Mouse (Mus musculus) ES-Bruce4 (cell line): ENCODE measurements around the gene Metap1d. TPM values are rescaled to one million over a fixed set of nuclear protein-coding genes. Genes with fewer than 3 reads are reported as not detected.
A peak's percentile ranks its signal among the peaks of the same experiment; 100 is the strongest.

Experiments used
- H3K27ac ChIP-seq: 2 replicates; pipeline ENCODE4 v1.5.1; 2012; ENCODE audit warnings: low read length, inconsistent platforms; ENCODE audit not compliant: insufficient read depth
- H3K27me3 ChIP-seq: 2 replicates; pipeline ENCODE4 v1.6.1; 2012; ENCODE audit warnings: mild to moderate bottlenecking, low read length, inconsistent platforms; ENCODE audit not compliant: control insufficient read depth, poor library complexity, insufficient read depth, severe bottlenecking
- H3K36me3 ChIP-seq: 2 replicates; pipeline ENCODE4 v1.6.1; 2012; ENCODE audit warnings: inconsistent platforms, mild to moderate bottlenecking, low read length, moderate library complexity; ENCODE audit not compliant: control insufficient read depth, poor library complexity, insufficient read depth, severe bottlenecking
- H3K4me1 ChIP-seq: one replicate; pipeline ENCODE4 v1.8.1; 2011; ENCODE audit warnings: low read length; ENCODE audit not compliant: control insufficient read depth, insufficient read depth
- H3K4me3 ChIP-seq: 2 replicates; pipeline ENCODE4 v1.5.1; 2011; ENCODE audit warnings: low read depth, mild to moderate bottlenecking, low read length
- H3K9ac ChIP-seq: 2 replicates; pipeline ENCODE4 v1.6.1; 2012; ENCODE audit warnings: low read depth, mild to moderate bottlenecking, inconsistent platforms; ENCODE audit not compliant: poor library complexity, severe bottlenecking
- H3K9me3 ChIP-seq: replicated peaks from 2 replicates; pipeline ENCODE4 v1.6.1; 2012; ENCODE audit warnings: mild to moderate bottlenecking, low read length, inconsistent platforms; ENCODE audit not compliant: control insufficient read depth, poor library complexity, insufficient read depth, severe bottlenecking
- CTCF ChIP-seq: IDR thresholded peaks from one replicate; pipeline ENCODE4 v1.8.1; 2011; ENCODE audit warnings: low read depth, low read length
- EP300 ChIP-seq: IDR thresholded peaks from 2 replicates; pipeline ENCODE4 v1.6.1; 2011; ENCODE audit warnings: low read depth, low read length; ENCODE audit not compliant: insufficient read depth
- POLR2A ChIP-seq: IDR thresholded peaks from one replicate; pipeline ENCODE4 v1.8.1; 2011; ENCODE audit warnings: low read length; ENCODE audit not compliant: insufficient read depth
- polyA plus RNA-seq: library from polyadenylated mRNA; stranded (reverse); fragments of >200 nt; gene quantifications from 2 replicates; pipeline ENCODE4 v1.2.4, GENCODE M21; 2011; ENCODE audit warnings: low read depth; ENCODE audit not compliant: missing spikeins, insufficient read depth, insufficient read length

Metap1d gene
- polyA plus RNA-seq, 1 experiment = 13.0 TPM

- no peaks in the 10 kb centered on the region for H3K4me1 ChIP-seq
- no peaks in the 10 kb centered on the region for H3K9me3 ChIP-seq
- peak overlapping the region; percentile 79 for H3K4me3 ChIP-seq
- H3K9ac ChIP-seq = peak overlapping the region; percentile 42
- TF ChIP-seq EP300 = no peak
- no peak for TF ChIP-seq CTCF
- no peak for TF ChIP-seq POLR2A
- H3K27me3 ChIP-seq = peaks cover 35% of the 10 kb centered on the region
- no peaks in the 10 kb centered on the region for H3K36me3 ChIP-seq
- H3K27ac ChIP-seq = no peak overlapping the region
Measured at GRCm38 (mm10) chr2:71529511-71530351, 76.7 kb downstream of the Metap1d start.

- H3K9ac ChIP-seq = no peak overlapping the region
- no peaks in the 10 kb centered on the region for H3K4me1 ChIP-seq
- no peaks in the 10 kb centered on the region for H3K9me3 ChIP-seq
- H3K36me3 ChIP-seq = no peaks in the 10 kb centered on the region
- H3K27ac ChIP-seq = no peak overlapping the region
- TF ChIP-seq CTCF (no peak), POLR2A (no peak), EP300 (no peak)
- H3K4me3 ChIP-seq = peak overlapping the region; percentile 79
- H3K27me3 ChIP-seq = peaks cover 36% of the 10 kb centered on the region
Measured at GRCm38 (mm10) chr2:71530391-71531123, 77.5 kb downstream of the Metap1d start.

GRCm38 (mm10) chr2:71531124-71531590 lies 78.1 kb downstream of the Metap1d start:
- no peak for TF ChIP-seq CTCF
- TF ChIP-seq EP300 = no peak
- no peak for TF ChIP-seq POLR2A
- H3K9me3 ChIP-seq = no peaks in the 10 kb centered on the region
- no peak overlapping the region for H3K27ac ChIP-seq
- H3K9ac ChIP-seq = no peak overlapping the region
- no peaks in the 10 kb centered on the region for H3K36me3 ChIP-seq
- H3K27me3 ChIP-seq = peaks cover 38% of the 10 kb centered on the region
- no peak overlapping the region for H3K4me3 ChIP-seq
- H3K4me1 ChIP-seq = no peaks in the 10 kb centered on the region

- Histone ChIP-seq H3K27ac (no peak overlapping the region), H3K36me3 (no peaks in the 10 kb centered on the region), H3K9ac (no peak overlapping the region), H3K27me3 (peaks cover 48% of the 10 kb centered on the region), H3K4me3 (peak overlapping the region; percentile 13; the same call in 1 of the 2 replicates), H3K4me1 (no peaks in the 10 kb centered on the region), H3K9me3 (no peaks in the 10 kb centered on the region)
- TF ChIP-seq POLR2A (no peak), CTCF (no peak), EP300 (no peak)
Measured at GRCm38 (mm10) chr2:71531990-71532970, 79.2 kb downstream of the Metap1d start.

DNA sequence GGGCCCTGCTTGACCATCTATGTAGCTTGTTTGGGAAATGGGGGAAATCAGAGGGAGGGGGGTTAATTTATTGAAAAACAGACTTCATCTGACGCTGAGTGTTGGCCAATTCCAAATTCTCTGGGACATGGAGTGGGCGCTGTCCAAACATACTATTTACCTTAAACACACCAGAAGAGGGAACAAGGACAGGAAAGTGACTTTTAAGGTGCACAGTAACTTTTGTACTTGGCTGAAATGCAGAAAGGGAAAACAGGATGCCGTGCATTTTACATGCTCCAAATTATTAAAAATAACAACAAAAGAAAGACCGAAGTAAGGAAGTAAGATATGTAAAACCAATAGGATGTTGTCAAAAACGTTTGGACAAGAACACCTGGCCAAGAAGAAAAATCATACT lies 80.0 kb downstream of the Metap1d start:
- H3K27ac ChIP-seq = no peak overlapping the region
- H3K9ac ChIP-seq = no peak overlapping the region
- TF ChIP-seq CTCF (no peak), EP300 (no peak), POLR2A (no peak)
- no peaks in the 10 kb centered on the region for H3K4me1 ChIP-seq
- peaks cover 50% of the 10 kb centered on the region for H3K27me3 ChIP-seq
- no peak overlapping the region for H3K4me3 ChIP-seq
- no peaks in the 10 kb centered on the region for H3K36me3 ChIP-seq
- H3K9me3 ChIP-seq = no peaks in the 10 kb centered on the region
